Mouse (Mus musculus) urinary bladder, postnatal 14 days (tissue): Measurements from ENCODE around the gene Cd59b.
"Not testable (repeated sequence)": the region's sequence is repeated elsewhere in the genome, so short reads cannot be mapped to it uniquely, and the experiment has no call there.

Experiments
- DNase-seq: peaks from one replicate; pipeline ENCODE4 v3.0.0; 2021; ENCODE audit warnings: low spot score

Cd59b gene

DNA sequence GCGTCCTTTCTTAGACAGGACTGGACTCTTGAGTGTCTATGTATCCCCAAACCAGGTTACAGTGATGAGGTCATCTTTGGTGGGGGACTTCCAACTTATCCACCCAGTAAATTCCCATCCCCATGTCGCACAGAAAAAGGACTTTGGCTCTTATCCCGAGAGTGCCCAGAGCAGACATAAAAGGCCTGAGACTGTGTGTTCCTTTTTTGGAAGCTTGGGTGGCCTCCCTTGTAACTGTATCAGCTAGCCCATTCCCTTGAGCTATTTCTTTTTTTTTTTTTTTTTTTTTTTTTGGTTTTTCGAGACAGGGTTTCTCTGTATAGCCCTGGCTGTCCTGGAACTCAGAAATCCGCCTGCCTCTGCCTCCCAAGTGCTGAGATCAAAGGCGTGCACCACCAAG lies 4.1 kb upstream of the Cd59b start, which contains the start of gene Gm10912:
Gm10912 (plus strand) TSS at position 301 of the 400 bp plus-strand sequence.
- DNase-seq: not testable (repeated sequence)

DNA sequence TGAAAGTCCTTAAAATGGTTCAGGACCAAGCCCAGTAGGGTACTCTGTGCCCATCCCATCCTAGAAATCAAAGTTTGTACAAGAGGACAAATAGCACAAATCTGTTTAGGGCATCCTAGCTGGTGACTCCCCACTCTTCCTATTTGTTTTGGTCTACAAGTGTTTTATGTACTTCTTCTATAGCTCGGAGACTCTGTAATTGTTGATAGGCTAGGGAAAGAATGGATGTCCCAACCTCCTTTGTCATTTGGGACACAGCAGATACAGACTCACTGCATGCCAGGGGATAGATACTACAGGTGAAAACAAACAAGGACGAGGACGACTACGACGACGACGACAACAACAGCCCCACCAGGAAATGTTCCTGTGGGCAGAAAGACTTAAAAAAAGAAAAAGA lies 1.2 kb upstream of the Cd59b start, which contains the start of gene Gm10799:
Gm10799 (minus strand) TSS at position 101 of the 400 bp plus-strand sequence.
- DNase-seq: not testable (repeated sequence)

DNA sequence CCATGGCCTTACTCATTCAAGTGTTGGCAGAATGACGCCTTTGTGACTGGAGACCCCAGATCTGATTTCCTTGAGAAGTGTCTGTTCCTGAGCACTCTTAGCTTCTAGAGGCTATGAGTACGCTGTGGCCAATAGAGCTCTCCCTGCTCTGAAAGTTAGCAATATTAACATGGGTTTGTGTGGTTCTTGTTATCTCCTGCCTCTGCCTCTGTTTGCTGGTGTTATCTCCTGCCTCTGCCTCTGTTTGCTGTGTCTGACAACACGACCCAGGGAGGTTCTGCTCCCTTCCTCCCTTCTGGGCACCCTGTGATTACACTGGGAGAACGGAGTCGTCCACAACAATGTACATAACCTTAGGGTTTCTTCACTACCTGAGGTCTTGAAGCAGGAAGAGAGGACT lies 8.6 kb downstream of the Cd59b start:
- DNase-seq: not testable (repeated sequence)

DNA sequence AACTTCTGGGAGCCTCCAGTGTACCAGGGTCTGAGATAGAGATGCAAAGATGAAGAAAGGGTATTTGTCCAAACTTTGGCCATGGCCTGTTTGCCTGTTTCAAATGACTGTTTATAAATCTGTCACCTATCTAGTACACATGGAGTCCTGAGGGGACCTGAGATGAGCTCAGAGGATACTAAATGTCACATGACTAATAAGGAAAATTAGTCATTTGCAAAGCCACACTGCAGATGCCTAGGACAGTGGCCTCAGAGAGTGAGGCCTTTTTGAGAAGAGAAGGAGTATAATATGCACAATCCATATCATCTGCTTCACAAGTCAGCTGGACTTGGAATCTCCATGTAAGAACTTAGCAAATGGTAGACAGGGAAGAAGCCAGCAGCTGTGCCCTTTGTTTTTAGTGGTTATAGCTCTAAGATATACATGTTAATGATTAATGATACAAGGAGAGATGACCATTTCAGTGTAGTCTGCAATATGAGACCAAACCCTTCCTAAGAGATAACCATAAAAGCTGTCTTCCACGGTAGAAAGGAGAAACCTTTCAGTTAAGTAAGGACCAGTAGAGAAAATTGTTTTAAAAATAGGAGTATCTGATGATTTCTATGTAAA lies 11.9 kb downstream of the Cd59b start:
- not testable (repeated sequence) for DNase-seq

DNA sequence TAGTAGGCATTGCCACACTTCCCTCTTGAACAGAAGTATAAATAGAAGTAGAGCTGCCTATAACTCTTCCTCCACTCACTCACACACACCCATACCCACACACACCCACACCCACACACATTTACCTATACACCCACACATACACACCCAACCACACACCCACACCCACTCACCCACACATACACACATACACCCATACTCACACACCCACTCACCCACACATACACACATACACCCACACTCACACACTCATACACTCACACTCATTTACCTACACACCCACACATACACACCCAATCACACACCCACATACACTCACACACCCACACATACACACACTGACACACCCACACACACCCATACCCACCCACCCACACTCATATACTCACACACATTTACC lies 12.8 kb downstream of the Cd59b start:
- DNase-seq: no peak

DNA sequence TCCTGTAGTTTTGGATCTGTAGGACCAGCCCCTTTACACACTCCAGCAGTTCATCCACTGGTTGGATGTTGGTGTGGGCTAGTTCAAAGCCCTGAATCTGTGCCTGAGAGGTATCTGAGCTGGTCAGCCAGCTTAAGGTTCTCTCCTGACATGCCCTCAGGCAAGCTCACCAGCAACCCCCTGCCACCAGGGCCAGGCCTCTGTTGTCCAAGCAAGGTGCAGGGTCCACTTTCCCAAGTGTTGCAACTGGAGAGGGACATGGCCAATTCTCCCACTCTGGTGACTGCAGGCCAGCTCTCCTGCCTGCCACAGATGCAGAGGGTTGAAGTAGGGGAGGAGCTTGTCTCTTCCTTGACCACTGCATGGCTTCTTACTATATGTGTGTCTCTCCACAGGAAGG lies 14.4 kb downstream of the Cd59b start:
- not testable (repeated sequence) for DNase-seq

DNA sequence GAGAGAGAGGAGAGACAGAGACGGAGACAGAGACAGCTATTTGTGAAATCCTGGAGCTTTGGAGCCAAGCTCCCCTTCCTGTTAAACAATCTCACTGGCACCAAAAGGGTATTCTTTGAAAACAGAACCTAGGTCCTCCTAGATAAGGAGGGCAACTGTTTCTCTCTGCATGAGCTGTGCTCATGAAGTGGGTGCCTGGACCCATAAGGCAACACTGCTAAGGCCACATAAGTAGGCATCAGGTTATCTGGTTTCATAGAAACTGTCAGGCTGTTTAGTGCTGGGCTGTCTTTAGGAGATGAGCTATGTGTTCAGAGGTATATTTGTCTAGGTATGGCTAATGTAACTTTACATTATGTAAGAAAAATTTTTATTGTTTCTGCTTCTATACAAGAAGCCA lies 17.9 kb downstream of the Cd59b start:
- not testable (repeated sequence) for DNase-seq

DNA sequence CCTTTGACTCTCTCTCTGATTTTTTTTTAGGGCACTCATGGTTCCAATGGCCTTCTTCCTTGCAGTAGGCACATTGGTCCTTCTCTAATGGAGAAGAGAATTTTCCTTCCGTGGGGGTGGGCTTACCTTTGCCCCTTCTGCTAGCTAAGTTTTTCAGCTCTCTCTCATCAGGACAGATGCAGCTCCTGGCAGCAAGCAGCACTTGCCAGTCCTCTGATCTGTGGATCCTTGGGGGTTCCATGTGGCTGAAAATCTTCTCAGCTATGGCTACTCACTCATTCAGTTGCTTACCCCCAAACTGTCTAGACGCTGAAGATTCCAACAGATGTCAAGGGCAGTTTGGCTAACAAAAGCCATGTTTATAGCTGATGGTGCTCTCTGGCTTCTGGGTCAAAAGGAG lies 23.7 kb downstream of the Cd59b start:
- DNase-seq: no peak

DNA sequence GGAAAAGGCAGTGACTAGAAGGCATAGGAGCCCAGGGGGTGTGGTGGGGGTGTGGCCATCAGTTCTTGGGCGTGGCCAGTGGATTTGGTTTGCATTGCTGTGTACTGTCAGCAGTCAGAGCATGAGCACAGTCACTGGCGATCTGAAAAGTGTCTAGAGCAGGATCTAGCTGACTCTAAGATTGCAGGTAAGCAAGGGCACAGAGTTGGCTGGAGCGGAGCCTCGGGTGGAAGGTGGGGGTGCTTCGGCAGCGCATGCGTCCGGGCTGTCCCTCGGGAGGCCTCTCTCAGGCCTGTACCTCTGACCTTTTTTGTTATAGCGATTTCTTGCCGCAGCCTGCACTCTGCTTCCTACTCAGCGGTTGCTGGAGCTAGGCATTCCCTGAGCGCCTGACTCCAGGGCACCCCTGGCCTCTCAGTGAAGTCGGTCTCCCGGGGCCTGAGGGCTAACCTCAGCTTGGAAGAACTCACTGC lies 26.1 kb downstream of the Cd59b start, which contains the start of gene Cd59a:
Cd59a (plus strand) TSS at position 61 of the 473 bp plus-strand sequence.
- peak; percentile 83 for DNase-seq

DNA sequence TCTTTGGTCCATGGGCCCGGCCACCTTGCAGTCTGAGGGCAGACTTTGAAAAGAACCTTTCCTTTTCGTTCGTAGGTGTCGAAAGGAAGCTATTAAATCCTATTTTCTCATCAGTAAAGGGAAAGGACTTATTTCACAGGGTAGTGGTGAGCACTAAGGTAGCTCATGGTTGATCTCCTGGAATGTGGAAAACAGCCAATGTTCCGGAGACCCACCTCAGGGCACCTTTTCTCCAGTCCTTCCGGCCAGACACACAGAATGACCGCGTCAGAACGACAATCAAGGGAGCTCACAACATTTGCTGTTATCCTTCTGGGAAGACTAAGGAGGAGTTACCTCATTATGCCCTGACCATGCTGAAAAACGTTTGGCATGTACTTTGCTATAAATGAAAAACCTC lies 26.6 kb downstream of the Cd59b start:
- DNase-seq: no peak

DNA sequence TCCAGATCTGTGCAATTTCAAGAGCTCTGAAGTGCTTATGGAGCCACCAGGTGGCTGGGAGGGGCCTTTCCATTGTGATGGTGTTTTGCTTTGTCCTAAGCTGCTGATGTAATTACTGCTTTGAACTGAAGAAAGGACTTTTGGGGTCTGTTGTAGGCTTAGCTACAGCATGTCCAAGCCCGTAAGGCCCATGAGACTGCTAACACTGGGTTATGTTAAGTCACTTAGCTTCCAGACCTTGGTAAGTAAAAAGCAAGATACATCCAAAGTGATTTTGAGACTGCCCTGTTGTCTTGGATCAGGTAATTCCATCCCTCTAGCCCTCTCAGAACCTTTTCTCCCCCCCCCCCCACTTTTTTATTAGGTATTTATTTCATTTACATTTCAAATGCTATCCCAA lies 27.1 kb downstream of the Cd59b start:
- not testable (repeated sequence) for DNase-seq

DNA sequence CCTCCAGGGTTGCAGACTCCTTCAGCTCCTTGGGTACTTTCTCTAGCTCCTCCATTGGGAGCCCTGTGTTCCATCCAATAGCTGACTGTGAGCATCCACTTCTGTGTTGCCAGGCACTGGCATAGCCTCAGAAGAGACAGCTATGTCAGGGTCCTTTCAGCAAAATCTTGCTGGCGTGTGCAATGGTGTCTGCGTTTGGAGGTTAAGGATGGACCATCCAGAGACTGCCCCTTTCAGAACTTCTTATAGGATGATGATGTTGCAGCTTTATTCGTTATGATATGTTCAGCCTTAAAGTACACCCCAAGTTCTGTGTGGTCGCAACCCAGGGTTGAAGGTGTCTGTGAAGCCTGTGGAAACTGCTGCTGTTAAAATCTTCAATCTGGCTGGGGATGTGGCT lies 27.7 kb downstream of the Cd59b start:
- not testable (repeated sequence) for DNase-seq

DNA sequence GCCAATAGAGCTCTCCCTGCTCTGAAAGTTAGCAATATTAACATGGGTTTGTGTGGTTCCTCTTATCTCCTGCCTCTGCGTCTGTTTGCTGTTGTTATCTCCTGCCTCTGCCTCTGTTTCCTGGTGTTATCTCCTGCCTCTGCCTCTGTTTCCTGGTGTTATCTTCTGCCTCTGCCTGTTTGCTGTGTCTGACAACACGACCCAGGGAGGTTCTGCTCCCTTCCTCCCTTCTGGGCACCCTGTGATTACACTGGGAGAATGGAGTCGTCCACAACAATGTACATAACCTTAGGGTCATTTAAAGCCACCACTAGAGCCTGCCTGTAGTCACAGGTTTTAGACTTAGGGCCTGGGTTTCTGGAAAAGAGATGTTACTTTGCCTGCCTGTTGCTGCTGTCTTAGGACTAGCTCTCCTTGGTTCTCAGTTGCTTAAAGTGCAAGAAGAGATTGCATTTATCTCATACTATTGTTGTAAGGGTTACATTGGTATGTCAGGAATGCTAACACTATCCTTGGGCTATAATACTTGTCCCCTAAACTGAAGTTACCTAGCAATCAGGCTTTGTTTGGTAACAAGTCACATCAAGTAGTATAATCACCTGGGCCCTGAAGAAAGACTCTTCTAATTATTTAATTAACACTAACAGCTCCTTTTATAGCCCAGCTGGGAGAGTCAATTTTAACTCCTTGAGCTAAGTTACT lies 29.0 kb downstream of the Cd59b start:
- DNase-seq: no peak

DNA sequence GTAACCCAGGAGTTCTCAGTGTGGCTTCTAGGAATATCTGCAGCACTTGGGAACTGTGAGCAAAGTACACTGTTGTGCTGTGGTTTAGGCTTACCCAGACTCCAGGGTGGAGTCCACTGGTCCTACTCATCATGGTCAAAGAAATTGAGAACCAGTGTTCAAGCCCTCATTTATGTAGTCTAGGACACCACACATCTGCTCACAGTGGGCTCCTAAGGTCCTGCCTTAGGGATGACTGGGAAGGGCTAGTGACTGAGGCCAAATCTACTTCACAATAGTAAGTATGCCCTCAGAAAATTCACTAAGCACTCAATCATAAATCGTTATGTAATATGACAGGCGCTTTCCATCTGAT lies 29.6 kb downstream of the Cd59b start:
- DNase-seq: no peak

DNA sequence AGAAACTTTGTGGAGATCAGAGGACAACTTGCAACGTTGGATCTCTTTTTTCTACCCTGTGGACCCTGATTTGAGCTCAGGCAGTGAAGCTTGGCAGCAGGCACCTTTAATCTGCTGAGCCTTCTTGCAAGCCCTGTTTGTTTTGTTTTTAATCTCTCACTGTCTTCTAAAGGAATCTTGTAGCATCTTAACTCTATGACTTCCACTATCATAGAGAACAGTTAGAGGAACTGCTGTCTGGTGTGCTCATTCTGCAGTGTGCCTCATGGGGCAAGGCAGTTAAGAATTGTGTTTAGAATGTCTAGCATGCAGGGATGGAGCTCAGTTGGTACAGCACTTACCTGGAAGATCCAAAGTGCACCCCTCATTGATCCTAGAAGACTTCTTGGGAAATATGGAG lies 30.3 kb downstream of the Cd59b start:
- no peak for DNase-seq

DNA sequence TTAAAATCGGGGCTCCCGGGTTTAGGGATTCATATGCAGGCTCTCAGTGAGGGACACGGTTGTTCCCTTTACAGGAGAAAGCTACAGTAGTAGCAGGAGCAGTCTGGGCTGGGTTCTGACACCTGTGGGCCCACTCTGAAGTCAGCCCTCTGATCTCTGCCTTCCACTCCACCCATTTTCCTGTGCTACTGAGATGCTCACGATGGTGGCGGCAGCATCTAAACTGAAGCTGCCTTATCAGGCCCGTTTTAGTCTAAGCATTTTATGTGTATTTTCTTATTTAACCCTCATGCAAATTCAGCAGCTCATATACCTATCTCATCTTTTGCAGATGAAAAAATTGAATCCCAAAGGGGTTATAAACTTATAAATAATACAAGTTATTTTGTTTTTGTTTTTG lies 35.2 kb downstream of the Cd59b start:
- DNase-seq: no peak

DNA sequence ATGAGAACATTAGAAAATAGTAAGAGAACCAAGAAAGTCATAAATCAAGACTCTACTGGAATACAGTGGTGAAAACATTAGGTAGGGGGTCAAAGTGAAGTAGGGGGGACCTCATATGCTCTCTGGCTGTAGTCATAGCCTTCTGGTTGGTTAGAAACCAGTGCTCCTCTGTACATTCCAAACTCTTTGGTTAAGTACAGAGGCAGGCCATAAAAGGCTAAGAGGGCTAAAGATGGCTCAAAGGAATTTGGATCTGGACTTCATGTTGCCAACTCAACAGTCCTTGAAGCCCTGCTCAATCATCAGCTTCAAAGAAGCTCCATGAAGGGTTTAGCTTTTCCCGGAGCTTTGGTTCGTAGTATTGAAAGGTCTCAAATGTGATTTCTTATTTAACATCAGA lies 39.4 kb downstream of the Cd59b start:
- DNase-seq: not testable (repeated sequence)

DNA sequence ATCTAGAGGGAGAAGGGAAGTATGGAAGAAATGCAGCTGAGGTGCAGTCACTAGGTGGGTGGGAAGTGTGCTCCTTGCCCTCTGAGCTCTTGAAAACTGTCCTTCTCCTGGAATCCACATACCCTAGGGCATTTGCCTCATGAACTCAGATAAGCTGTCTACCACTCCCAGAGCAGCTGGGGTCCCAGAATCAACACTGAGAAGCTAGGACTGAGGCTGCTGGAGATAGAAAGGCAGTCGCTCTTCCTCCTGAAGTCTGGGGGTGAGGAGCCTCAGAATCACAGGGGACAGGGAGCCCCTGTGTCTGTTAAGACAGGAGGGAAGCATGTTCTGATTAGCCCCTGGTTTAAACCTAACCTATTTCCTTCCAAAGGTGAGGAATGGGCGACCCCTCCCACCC lies 39.9 kb downstream of the Cd59b start:
- DNase-seq: no peak

DNA sequence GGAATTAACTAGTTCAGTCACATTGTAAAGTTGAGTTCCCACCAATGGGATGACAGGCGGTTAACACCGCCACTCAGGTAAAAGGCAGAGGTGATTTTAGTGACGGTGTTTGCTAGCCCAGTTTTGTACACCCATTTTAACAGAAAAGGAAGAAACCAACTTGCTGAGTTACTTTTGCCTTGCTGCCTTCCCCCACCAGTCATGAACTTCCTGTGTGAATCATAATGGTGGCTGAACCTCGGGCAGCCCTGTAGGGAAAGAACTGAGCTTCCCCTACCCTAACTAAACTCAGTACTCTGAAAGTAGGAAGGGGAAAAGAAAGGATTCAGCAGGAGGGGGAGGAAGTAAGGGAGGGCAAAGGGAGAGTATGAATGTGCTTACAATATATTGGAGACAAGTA lies 40.4 kb downstream of the Cd59b start:
- DNase-seq: no peak

DNA sequence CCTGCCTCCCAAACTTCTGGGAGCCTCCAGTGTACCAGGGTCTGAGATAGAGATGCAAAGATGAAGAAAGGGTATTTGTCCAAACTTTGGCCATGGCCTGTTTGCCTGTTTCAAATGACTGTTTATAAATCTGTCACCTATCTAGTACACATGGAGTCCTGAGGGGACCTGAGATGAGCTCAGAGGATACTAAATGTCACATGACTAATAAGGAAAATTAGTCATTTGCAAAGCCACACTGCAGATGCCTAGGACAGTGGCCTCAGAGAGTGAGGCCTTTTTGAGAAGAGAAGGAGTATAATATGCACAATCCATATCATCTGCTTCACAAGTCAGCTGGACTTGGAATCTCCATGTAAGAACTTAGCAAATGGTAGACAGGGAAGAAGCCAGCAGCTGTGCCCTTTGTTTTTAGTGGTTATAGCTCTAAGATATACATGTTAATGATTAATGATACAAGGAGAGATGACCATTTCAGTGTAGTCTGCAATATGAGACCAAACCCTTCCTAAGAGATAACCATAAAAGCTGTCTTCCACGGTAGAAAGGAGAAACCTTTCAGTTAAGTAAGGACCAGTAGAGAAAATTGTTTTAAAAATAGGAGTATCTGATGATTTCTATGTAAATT lies 41.6 kb downstream of the Cd59b start:
- DNase-seq: not testable (repeated sequence)

DNA sequence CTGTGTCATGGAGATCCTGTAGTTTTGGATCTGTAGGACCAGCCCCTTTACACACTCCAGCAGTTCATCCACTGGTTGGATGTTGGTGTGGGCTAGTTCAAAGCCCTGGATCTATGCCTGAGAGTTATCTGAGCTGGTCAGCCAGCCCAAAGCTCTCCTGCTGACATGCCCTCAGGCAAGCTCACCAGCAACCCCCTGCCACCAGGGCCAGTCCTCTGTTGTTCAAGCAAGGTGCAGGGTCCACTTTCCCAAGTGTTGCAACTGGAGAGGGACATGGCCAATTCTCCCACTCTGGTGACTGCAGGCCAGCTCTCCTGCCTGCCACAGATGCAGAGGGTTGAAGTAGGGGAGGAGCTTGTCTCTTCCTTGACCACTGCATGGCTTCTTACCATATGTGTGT lies 43.9 kb downstream of the Cd59b start:
- not testable (repeated sequence) for DNase-seq

DNA sequence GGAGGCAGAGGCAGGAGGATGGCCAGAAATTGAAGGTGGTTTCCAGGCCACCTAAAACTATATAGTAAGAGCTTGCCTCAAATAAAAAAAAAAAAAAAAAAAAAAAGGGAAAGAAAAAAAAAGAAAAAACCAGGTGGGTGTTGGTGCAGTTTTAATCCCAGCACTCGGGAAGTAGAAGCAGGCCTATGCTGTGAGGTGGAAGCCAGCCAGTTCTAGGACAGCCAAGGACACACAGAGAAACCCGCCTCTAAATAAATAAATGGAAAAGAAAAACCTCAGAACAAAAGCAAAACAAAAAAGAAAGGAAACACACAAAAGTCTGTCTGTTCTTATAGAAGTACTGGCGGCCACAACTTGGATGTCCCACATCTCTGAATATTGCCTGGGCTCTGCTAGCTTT lies 45.2 kb downstream of the Cd59b start:
- DNase-seq: no peak

DNA sequence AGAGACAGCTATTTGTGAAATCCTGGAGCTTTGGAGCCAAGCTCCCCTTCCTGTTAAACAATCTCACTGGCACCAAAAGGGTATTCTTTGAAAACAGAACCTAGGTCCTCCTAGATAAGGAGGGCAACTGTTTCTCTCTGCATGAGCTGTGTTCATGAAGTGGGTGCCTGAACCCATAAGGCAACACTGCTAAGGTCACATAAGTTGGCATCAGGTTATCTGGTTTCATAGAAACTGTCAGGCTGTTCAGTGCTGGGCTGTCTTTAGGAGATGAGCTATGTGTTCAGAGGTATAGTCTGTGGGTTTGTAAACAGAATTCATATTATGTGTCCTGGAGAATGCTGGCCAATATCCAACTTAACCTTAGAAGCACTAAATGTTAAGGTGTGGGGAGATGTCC lies 47.5 kb downstream of the Cd59b start:
- DNase-seq: not testable (repeated sequence)
